Mouse (Mus musculus): ENCODE data around the gene Gas8. TPM values are rescaled to one million over a fixed set of nuclear protein-coding genes. Genes with fewer than 3 reads are reported as not detected.
"Not testable (repeated sequence)": the region's sequence is repeated elsewhere in the genome, so short reads cannot be mapped to it uniquely, and the experiment has no call there.

Gas8 gene
- total RNA-seq, 2 experiments from 2014 or later, result 25.8 to 27.5 TPM

GRCm38 (mm10) chr8:123515540-123515897 is 3.1 kb upstream of the Gas8 start:
- DNase-seq, result no peak

GRCm38 (mm10) chr8:123516596-123516995 is 2.0 kb upstream of the Gas8 start:
- DNase-seq, result no peak

DNA sequence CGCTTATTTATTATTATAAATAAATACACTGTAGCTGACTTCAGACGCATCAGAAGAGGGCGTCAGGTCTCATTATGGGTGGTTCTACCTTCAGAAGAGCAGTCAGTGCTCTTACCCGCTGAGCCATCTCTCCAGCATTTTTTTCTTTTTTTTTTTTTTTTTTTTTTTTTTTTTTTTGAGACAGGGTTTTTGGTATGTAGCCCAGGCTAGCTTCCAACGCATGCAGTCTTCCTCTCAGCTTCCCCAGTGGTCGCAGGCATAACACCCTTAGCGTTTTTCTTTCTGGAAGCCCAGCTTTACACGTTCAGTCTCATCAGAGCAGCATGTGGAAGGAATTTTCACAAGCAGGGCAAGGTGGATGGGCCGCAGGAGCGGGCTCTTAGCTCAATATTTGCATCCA is 462 bp upstream of the Gas8 start:
- no peak for DNase-seq

DNA sequence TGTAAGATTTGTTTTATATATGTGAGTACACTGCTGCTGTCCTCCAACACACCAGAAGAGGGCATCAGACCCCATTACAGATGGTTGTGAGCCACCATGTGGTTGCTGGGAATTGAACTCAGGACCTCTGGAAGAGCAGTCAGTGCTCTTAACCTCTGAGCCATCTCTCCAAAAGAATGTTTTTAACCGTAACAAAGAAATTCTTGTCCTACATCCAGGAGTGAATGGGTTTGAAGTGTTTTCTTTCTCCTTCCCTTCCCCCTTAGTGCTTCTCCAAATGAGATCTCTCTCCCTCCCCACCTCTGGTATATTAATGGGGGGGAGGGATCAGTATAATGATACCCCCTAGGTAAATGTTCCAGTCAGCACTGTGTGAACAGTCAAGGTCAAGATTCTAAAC is 1.4 kb downstream of the Gas8 start:
- DNase-seq, result not testable (repeated sequence)

DNA sequence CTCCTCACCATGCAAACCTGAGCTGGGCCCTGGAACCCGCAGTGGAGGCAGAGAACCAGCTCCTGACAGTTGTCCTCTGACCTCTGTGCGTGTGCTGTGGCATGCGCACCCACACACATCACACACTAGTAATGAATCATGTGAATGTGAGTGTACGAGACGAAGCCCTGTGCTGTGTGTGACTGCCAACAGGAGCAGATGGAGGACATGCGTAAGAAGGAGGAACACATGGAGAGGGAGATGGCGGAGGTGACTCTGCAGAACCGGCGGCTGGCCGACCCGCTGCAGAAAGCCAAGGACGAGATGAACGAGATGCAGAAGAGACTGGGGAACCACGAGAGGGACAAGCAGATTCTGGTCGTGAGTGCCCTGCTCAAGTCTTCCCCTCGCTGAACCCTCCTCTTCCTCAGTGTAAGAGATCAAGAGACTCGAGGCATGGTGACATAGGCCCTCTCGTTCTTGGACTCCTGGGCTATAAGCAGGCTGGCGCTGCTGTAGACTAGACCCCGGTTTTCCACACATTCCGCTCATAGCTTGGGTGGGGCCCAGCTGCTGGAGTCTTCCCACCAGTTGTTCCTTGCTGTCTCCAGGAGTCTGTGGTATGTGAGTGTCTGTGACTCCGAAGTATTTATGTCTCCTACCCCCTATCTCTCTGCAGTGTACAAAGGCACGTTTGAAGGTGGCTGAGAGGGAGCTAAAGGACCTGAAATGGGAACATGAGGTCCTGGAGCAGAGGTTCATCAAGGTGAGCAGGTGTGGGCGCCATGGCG is 9.3 kb downstream of the Gas8 start:
- peak; percentile 38 to 45 for DNase-seq

DNA sequence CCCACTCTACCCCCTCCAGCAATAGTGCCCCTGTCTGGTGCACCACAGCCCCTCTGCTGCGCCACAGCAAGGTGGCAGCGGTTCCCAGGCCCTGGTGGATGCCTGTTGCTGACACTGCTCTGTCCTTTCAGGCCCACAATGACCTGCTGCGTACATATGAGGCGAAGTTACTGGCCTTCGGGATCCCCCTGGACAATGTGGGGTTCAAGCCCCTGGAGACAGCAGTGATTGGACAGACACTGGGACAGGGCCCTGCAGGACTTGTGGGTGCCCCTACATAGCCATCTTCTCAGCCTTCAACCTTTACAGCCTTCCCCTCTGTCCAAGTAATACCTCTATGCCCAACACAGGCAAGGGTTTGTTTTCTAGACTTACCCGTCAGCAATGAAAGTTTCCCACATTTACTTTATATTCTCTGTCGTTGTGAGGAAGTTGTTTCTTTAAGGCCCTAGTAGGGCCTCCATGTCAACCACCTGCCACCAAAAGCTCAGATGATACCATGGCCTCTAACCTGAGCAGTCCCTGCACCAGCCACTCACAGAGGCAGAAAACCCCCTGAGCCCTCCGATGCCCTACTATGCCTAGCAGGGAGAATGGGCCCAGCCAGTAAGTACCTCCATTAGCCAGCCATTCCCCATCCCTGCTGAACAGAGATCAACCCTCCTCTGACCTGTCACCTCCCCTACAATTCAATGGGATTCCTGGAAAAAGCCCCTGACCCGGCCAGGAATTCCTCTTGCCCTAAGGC is 17.8 kb downstream of the Gas8 start:
- peak in 1 of 2 experiments; percentile 1 for DNase-seq

GRCm38 (mm10) chr8:123536990-123537380 is 18.4 kb downstream of the Gas8 start:
- DNase-seq, result peak in 1 of 2 experiments; percentile 2

DNA sequence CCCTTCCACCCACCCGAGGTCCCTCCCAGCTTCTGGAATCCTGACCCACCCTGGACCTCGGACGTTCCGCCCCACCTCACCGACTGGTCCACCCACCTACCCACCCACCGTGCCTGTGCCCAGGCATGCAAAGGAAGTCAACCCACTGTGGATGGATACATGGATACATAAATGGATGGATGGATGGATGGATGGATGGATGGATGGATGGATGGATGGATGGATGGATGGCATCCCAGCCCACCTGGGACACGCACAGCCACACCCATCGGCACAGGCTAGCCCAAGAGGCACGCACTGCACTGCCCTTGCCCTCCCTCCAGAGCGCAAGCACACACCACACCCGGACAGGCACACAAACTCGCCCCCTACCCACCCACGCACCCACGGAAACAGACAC is 19.0 kb downstream of the Gas8 start:
- DNase-seq, result peak in 1 of 2 experiments; percentile 19

- not testable (repeated sequence) for DNase-seq
Observed at GRCm38 (mm10) chr8:123564221-123564620, 45.6 kb downstream of the Gas8 start.

- DNase-seq, result peak in 1 of 2 experiments; percentile 1
Observed at GRCm38 (mm10) chr8:123575386-123575785, 56.8 kb downstream of the Gas8 start.

Other genes starting within 250 kb of the Gas8 start
- gene Fanca, start 200.3 kb upstream of the Gas8 start, total RNA-seq (2021), result 1 to 10 TPM; 3.6 to 4.0 TPM
- 10 to 100 TPM; 15.2 to 17.2 TPM for gene Spire2, start 186.1 kb upstream of the Gas8 start, total RNA-seq (2021)
- 100 to 1,000 TPM; 510 to 526 TPM for gene Tcf25, start 145.1 kb upstream of the Gas8 start, total RNA-seq (2021)
- not detected for gene Mc1r, start 111.7 kb upstream of the Gas8 start, total RNA-seq (2021)
- gene Tubb3, start 107.4 kb upstream of the Gas8 start, total RNA-seq (2021), result 100 to 1,000 TPM; 290 to 324 TPM
- gene Def8, start 95.3 kb upstream of the Gas8 start, total RNA-seq (2021), result 10 to 100 TPM; 53.4 to 57.4 TPM
- gene Afg3l1, start 40.9 kb upstream of the Gas8 start, total RNA-seq (2021), result 10 to 100 TPM; 24.7 to 27.9 TPM
- gene Dbndd1, start 3.4 kb upstream of the Gas8 start, total RNA-seq (2021), result 10 to 100 TPM; 10.9 to 11.0 TPM
- gene Rhou, start 135.1 kb downstream of the Gas8 start, total RNA-seq (2021), result 10 to 100 TPM; 36.0 to 45.7 TPM

All from layer of hippocampus, postnatal 36 days (tissue).